Mouse (Mus musculus) midbrain, embryonic 14.5 days (tissue): ENCODE results near the gene Tpra1. TPM values are rescaled to one million over a fixed set of nuclear protein-coding genes. Genes with fewer than 3 reads are reported as not detected.
A peak's percentile ranks its signal among the peaks of the same experiment; 100 is the strongest.

ENCODE experiments used
- ATAC-seq: fragments of 200-750 bp; cut with Nextera tagmentation; 2 replicates; pipeline ENCODE4 v1.8.0; 2017; ENCODE audit warnings: moderate number of reproducible peaks, moderate library complexity; ENCODE audit not compliant: low FRiP score, low TSS enrichment
- DNase-seq: peaks from one replicate; pipeline ENCODE4 v3.0.0-alpha.2; 2015
- H3K27ac ChIP-seq: fragments of 300-500 bp; sonication (generic); replicated peaks from 2 replicates; pipeline ENCODE4 v1.5.1; 2014; ENCODE audit warnings: mild to moderate bottlenecking, low read depth, low read length, moderate library complexity
- H3K27me3 ChIP-seq: fragments of 300-500 bp; sonication (generic); 2 replicates; pipeline ENCODE4 v1.6.1; 2014; ENCODE audit warnings: low read length, control low read depth, mixed read lengths; ENCODE audit not compliant: control insufficient read depth, insufficient read depth
- H3K36me3 ChIP-seq: fragments of 300-500 bp; sonication (generic); 2 replicates; pipeline ENCODE4 v1.6.1; 2014; ENCODE audit warnings: low read length, control low read depth; ENCODE audit not compliant: control insufficient read depth, insufficient read depth
- H3K4me1 ChIP-seq: fragments of 300-500 bp; sonication (generic); 2 replicates; pipeline ENCODE4 v1.6.1; 2014; ENCODE audit warnings: mild to moderate bottlenecking, antibody characterized with exemption, low read length, control low read depth; ENCODE audit not compliant: control insufficient read depth, insufficient read depth
- H3K4me2 ChIP-seq: fragments of 300-500 bp; sonication (generic); 2 replicates; pipeline ENCODE4 v1.6.1; 2014; ENCODE audit warnings: mild to moderate bottlenecking, low read length, moderate library complexity
- H3K4me3 ChIP-seq: fragments of 300-500 bp; sonication (generic); replicated peaks from 2 replicates; pipeline ENCODE4 v1.5.1; 2014; ENCODE audit warnings: low read depth, low read length
- H3K9ac ChIP-seq: fragments of 300-500 bp; sonication (generic); replicated peaks from 2 replicates; pipeline ENCODE4 v1.6.1; 2014; ENCODE audit warnings: mild to moderate bottlenecking, low read length, moderate library complexity
- H3K9me3 ChIP-seq: fragments of 300-500 bp; sonication (generic); 2 replicates; pipeline ENCODE4 v1.6.1; 2016; ENCODE audit warnings: low read length, control low read depth, mixed read lengths; ENCODE audit not compliant: control insufficient read depth
- WGBS: fragments of 180-500 bp; shearing (Covaris S2); extraction: QIAGEN DNeasy Blood & Tissue Kit; methylation state at CpG from one replicate; pipeline ENCODE4 v1.1.7; 2014; 5-methylcytosine and 5-hydroxymethylcytosine counted together
- polyA plus RNA-seq: library from polyadenylated mRNA; unstranded; fragments of >200 nt; fragmentation: Nextera tagmentation; extraction: Ambion mirVana; gene quantifications from 2 replicates; pipeline ENCODE4 v1.2.1, GENCODE M21; 2014

The Tpra1 gene
- 50.0 and 77.0 TPM in 2 replicates for polyA plus RNA-seq

DNA sequence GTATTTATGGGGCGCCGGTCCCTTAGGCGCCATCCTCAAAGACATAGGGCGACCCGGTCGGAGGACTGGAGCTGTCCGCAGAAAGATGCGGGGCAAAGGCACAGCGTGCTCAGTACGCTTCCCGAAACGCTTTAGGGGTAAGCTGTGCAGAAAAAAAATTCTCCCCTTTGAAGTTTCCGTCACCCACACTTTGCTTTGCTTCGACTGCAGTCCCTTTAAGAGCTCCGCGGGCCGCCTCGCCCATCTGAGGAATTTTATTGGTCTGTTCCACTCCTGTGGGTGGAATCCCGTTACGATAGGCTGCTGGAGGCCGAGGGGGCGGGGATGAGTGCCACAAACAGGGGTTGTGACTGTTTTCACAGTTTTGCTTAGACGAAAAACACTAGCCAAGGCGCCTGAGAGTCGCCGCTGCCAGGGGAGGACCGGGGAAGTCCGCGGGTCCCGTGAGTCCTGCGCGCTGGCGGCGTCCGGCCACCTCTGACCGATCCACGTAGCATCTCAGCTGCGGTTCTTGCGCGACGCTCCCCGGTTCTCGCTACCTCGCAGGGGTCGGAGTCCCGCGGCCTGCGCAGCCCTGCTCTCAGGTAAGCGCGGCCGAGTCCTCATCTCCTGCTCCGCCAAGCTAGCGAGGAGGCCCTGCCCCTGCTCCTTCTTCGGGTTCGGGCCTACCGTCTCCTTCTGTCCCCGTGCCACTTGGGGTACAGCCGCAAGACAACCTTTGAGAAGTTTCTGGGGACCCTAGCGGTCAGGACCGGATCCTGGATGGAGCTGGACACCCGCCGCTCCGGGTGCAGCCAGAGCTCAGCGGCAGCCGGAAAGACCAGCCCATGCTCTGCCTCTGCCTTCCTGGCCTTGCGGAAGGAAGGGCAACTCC is at the start of gene Tpra1:
Gene Tpra1 (plus strand): TSS at position 305 of the 874 bp plus-strand sequence.
- Histone ChIP-seq H3K4me2 (peak within 1 kb of the TSS; percentile 95), H3K36me3 (no peaks in the 10 kb centered on the region), H3K9ac (peak within 1 kb of the TSS; percentile 83), H3K27ac (peak within 1 kb of the TSS; percentile 84), H3K9me3 (no peaks in the 10 kb centered on the region), H3K27me3 (no peaks in the 10 kb centered on the region), H3K4me3 (peak within 1 kb of the TSS; percentile 76), H3K4me1 (peaks cover 24% of the 10 kb centered on the region)
- peak; percentile 98 for DNase-seq
- ATAC-seq, result peak; percentile 90
- under 1% methylated on average over 66 of the region's 66 CpGs for WGBS

- H3K4me1 ChIP-seq, result no peaks in the 10 kb centered on the region
- H3K27ac ChIP-seq, result no peak overlapping the region
- H3K9me3 ChIP-seq, result no peaks in the 10 kb centered on the region
- peaks cover 80% of the 10 kb centered on the region for H3K36me3 ChIP-seq
- DNase-seq, result no peak
- H3K9ac ChIP-seq, result no peak overlapping the region
- WGBS, result 84% methylated on average over 5 of the region's 5 CpGs
- H3K4me2 ChIP-seq, result no peak overlapping the region
- no peak for ATAC-seq
- H3K27me3 ChIP-seq, result no peaks in the 10 kb centered on the region
- no peak overlapping the region for H3K4me3 ChIP-seq
These were observed 47.5 kb upstream of the Tpra1 start for GRCm38 (mm10) chr6:88854509-88854908.

DNA sequence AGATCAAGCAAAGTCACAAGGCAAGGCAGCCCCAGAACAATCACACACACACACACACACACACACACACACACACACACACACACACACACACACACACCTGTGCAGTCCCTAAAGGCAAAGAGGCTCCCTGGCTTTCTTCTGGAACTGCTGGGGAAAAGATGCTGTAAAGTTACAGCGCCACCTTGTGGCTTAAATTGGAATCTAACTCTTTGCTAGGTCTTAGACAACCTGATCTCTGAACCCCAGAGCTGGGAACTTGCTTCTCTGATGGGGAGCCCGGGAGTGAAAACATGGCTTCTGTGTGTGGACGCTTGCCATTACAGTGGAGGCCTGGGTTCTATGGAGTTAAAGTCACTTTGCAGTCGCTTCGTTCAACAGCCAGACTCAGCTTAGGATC is 46.4 kb upstream of the Tpra1 start:
- H3K4me3 ChIP-seq, result no peak overlapping the region
- no peak for ATAC-seq
- H3K4me1 ChIP-seq, result no peaks in the 10 kb centered on the region
- H3K4me2 ChIP-seq, result no peak overlapping the region
- H3K9ac ChIP-seq, result no peak overlapping the region
- no peaks in the 10 kb centered on the region for H3K27me3 ChIP-seq
- H3K36me3 ChIP-seq, result peaks cover 80% of the 10 kb centered on the region
- peak; percentile 88 for DNase-seq
- 25% methylated on average over 5 of the region's 5 CpGs for WGBS
- no peaks in the 10 kb centered on the region for H3K9me3 ChIP-seq
- no peak overlapping the region for H3K27ac ChIP-seq

DNA sequence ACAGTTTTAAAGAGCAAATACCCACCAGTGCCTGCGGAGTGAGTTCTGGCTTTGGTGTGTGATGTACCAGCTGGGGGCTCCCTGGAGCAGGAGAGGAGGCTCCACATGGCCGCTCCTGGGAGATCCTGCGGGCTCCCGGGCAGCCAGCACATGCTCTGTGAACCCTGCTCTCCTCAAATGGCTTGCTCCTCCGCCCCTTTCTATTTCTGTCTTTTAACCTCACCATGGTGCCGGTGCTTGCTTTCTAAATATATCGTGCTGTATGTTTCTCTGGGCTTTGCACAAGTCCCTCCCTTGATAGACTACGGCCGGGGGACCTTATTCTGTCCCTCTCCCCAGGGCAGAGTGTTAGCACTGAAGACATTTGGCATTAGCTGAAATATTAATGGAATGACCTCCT is 44.8 kb upstream of the Tpra1 start:
- H3K27me3 ChIP-seq, result no peaks in the 10 kb centered on the region
- no peak overlapping the region for H3K9ac ChIP-seq
- H3K4me1 ChIP-seq, result no peaks in the 10 kb centered on the region
- peaks cover 89% of the 10 kb centered on the region for H3K36me3 ChIP-seq
- no peaks in the 10 kb centered on the region for H3K9me3 ChIP-seq
- 50% methylated on average over 9 of the region's 9 CpGs for WGBS
- H3K4me2 ChIP-seq, result no peak overlapping the region
- DNase-seq (no peak), ATAC-seq (no peak)
- no peak overlapping the region for H3K4me3 ChIP-seq
- no peak overlapping the region for H3K27ac ChIP-seq

DNA sequence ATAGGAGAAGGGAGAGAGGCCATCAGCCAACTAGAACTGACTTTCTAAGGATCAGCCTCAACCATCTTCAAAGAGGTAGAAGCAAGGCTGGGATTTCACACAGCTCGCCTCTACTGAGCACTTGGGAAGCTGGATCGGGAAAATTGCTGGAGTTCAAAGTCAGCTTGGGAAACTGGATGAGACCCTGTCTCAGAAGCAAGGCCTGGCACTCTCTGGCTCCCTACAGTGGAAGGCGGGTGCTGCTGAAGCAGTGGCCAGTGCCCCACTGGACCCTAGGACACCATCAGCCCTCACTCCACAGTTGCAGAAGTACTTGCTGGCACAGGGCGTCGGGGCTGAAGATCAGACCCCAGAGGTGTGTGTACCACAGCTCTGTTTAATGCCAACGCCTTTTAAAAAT is 44.2 kb upstream of the Tpra1 start:
- no peaks in the 10 kb centered on the region for H3K27me3 ChIP-seq
- no peaks in the 10 kb centered on the region for H3K9me3 ChIP-seq
- DNase-seq (no peak), ATAC-seq (no peak)
- H3K36me3 ChIP-seq, result peaks cover 90% of the 10 kb centered on the region
- no peak overlapping the region for H3K27ac ChIP-seq
- no peak overlapping the region for H3K4me3 ChIP-seq
- H3K9ac ChIP-seq, result no peak overlapping the region
- no peaks in the 10 kb centered on the region for H3K4me1 ChIP-seq
- WGBS, result 87% methylated on average over 6 of the region's 6 CpGs
- no peak overlapping the region for H3K4me2 ChIP-seq

DNA sequence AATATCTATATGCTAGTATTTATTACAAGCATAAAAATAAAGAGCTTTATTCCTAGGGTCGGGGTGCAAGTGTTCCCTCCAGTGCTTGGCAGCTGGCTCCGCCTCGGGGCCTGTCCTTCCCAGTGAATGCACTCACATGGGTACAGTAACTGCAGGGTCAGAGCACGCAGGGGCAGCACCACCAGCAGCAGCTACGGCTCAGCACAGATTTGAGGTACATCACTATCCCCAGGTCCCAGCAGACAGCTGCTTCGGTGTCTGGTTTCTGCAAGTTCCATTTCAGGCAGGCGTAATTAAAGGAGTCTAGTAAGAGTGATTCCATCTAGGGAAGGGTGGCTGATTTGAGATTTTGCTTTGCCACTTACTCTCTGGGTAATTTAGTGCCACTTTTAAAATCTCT is 43.7 kb upstream of the Tpra1 start:
- WGBS, result 77% methylated on average over 7 of the region's 7 CpGs
- Histone ChIP-seq H3K9ac (no peak overlapping the region), H3K9me3 (no peaks in the 10 kb centered on the region), H3K36me3 (peaks cover 91% of the 10 kb centered on the region), H3K27ac (no peak overlapping the region), H3K4me3 (no peak overlapping the region), H3K4me2 (no peak overlapping the region), H3K4me1 (no peaks in the 10 kb centered on the region), H3K27me3 (no peaks in the 10 kb centered on the region)
- no peak for ATAC-seq
- DNase-seq, result no peak

DNA sequence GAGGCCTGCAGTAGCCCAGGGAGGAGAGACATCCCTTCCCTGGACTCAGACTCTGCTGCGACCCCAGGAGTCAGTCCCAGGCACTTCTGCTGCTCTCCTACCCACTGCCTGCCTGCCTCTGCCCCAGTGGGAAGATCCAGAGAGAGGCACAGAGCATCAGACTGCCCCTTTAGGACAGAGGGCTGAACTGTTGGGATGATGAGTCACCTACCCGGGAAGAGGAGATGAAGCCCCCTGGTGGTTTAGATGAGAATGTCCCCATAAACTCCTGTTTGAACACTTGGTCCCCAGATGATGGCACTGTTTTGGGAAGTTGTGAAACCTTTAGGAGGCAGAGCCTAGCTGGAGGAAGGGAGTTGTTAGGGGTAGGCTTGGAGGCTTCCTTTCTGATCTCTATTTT is 41.1 kb upstream of the Tpra1 start:
- no peak overlapping the region for H3K4me3 ChIP-seq
- peak; percentile 67 for DNase-seq
- no peak overlapping the region for H3K4me2 ChIP-seq
- H3K9ac ChIP-seq, result no peak overlapping the region
- ATAC-seq, result no peak
- H3K36me3 ChIP-seq, result peaks cover 91% of the 10 kb centered on the region
- H3K4me1 ChIP-seq, result no peaks in the 10 kb centered on the region
- H3K27me3 ChIP-seq, result no peaks in the 10 kb centered on the region
- no peaks in the 10 kb centered on the region for H3K9me3 ChIP-seq
- 17% methylated on average over 2 of the region's 2 CpGs for WGBS
- no peak overlapping the region for H3K27ac ChIP-seq

DNA sequence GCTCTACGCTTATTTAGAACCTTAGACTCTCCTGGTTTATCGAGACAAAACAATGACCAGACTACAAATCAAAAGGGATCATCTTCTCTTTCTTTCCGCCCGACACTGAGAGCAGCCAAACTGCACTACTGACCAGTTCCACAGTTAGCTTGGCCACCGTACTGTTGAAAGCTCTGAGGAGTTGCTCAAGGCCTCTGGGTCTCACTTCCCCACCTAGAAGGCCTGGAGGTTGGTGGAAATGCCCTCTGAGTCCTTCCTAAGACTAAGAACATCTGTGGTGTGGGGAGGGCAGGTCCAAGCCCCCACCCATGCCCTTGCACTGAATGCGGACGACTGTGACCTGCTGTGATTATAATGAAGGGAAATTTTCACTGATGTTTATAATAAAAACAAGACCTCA is 36.3 kb upstream of the Tpra1 start:
- WGBS, result 84% methylated on average over 7 of the region's 7 CpGs
- Histone ChIP-seq H3K4me2 (no peak overlapping the region), H3K4me3 (no peak overlapping the region), H3K9ac (no peak overlapping the region), H3K27me3 (no peaks in the 10 kb centered on the region), H3K36me3 (peaks cover 56% of the 10 kb centered on the region), H3K27ac (no peak overlapping the region), H3K4me1 (peaks cover 6% of the 10 kb centered on the region), H3K9me3 (no peaks in the 10 kb centered on the region)
- DNase-seq, result no peak
- no peak for ATAC-seq

DNA sequence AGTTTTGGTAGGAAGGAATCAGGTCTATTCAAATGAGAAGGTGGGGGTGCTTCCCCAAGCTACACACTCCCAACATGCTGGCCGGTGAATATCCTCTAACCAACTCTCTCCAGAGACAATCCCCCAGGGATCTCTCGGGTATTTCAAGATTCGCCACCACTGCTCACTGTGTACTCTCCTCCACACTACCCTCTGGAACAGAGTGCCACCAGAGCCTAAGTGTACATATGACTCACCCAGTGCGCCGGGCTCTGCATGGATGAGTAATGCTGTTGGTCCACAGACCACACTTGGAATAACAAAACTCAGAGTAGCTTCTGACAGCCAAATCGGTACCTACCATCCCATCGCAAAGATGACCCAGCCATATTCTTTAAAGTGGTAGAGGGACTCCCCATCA is 32.6 kb upstream of the Tpra1 start:
- Histone ChIP-seq H3K4me1 (peaks cover 34% of the 10 kb centered on the region), H3K36me3 (peaks cover 20% of the 10 kb centered on the region), H3K4me2 (no peak overlapping the region), H3K9ac (no peak overlapping the region), H3K27me3 (no peaks in the 10 kb centered on the region), H3K9me3 (no peaks in the 10 kb centered on the region), H3K27ac (no peak overlapping the region), H3K4me3 (no peak overlapping the region)
- ATAC-seq, result no peak
- DNase-seq, result no peak
- 80% methylated on average over 7 of the region's 7 CpGs for WGBS
